1 mouse cellular context compared by ENCODE assay signal in the genomic region with DNA sequence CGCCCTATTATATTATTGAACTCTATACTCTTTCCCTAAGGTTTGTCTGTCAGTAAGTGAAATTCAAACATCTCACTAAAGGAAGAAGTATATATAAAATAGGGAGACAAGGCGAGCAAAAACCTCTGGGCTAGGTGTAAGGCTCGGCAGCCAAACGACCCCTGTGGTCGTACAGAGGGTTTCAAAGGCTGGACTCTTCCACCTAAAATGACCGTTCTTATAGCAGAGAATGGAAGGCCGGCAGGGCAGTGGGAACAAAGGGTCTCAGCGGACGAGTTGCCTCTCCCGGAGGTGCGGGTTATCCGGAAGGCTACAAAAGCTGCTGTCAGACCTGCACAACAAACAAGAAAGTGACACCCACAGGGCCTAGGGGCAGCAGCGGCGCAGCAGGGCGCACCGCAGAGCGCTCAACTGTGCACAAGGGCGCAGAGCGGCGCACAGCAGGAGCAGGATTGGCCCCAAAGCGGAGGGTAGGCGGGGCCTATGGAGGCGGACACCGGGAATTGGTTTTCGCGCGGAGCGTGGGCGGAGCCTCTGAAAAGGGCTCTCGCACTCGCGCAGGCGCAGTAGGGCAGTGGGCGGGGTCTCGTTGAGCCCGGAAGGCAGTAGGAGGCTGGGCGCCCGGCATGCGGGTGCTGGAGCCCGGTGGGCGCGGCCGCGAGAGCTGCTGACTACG.
A peak's percentile ranks its signal among the peaks of the same experiment; 100 is the strongest.
TF ChIP-seq lines count a peak whose summit lies in the region.

Gene Faim, plus strand, starts transcription at position 574 of the 676 bp plus-strand sequence.

TF ChIP-seq in CH12.LX, 34 proteins besides CTCF, POLR2A, EP300 and RAD21 (continued from another document):
- 0 out of 2 replicates have a peak, but pooled peaks have one; percentile 33 for TF ChIP-seq MEF2A (IDR thresholded peaks at IDR 0.05; ENCODE audit: borderline replicate concordance, low read depth, low read length)
- TF ChIP-seq ELF1 (IDR thresholded peaks at IDR 0.05; ENCODE audit: low read depth, low read length): peak; percentile 91
- no peak for TF ChIP-seq ZKSCAN1 (IDR thresholded peaks at IDR 0.05; ENCODE audit: borderline replicate concordance, low read depth, low read length)
- peak; percentile 85 for TF ChIP-seq TCF12 (IDR thresholded peaks at IDR 0.05; ENCODE audit: low read depth, low read length)
- TF ChIP-seq POLR2AphosphoS2 (IDR thresholded peaks at IDR 0.05; ENCODE audit: low read depth, low read length): no peak
- peak; percentile 81 for TF ChIP-seq NELFE (IDR thresholded peaks at IDR 0.05; ENCODE audit: low read depth, low read length)
- peak; percentile 81 for TF ChIP-seq SIN3A (IDR thresholded peaks at IDR 0.05; ENCODE audit: low read length)
- no peak for TF ChIP-seq CHD2 (IDR thresholded peaks at IDR 0.05; ENCODE audit: low read length)
- no peak for TF ChIP-seq JUND (conservative IDR thresholded peaks at IDR 0.05; ENCODE audit: low read depth, low read length)
- no peak for TF ChIP-seq GABPA (IDR thresholded peaks at IDR 0.05; ENCODE audit: insufficient replicate concordance, low read depth, low read length)
- 0 out of 2 replicates have a peak, but pooled peaks have one; percentile 32 for TF ChIP-seq MAZ (IDR thresholded peaks at IDR 0.05; ENCODE audit: low read depth, low read length)
- no peak for TF ChIP-seq MAFK (IDR thresholded peaks at IDR 0.05; ENCODE audit: insufficient replicate concordance, low read length)
- 0 out of 2 replicates have a peak, but pooled peaks have one; percentile 20 for TF ChIP-seq KAT2A (IDR thresholded peaks at IDR 0.05; ENCODE audit: insufficient replicate concordance, low read length)
- TF ChIP-seq ZC3H11A (IDR thresholded peaks at IDR 0.05; ENCODE audit: low read depth, low read length): no peak
- TF ChIP-seq USF2 (conservative IDR thresholded peaks at IDR 0.05; ENCODE audit: low read depth, low read length): no peak
- no peak for TF ChIP-seq UBTF (IDR thresholded peaks at IDR 0.05; ENCODE audit: low read depth, low read length)
- TF ChIP-seq CHD1 (IDR thresholded peaks at IDR 0.05; ENCODE audit: low read depth, low read length): no peak
- no peak for TF ChIP-seq SMC3 (IDR thresholded peaks at IDR 0.05; ENCODE audit: low read depth, low read length)
- peak; percentile 80 for TF ChIP-seq ZMIZ1 (IDR thresholded peaks at IDR 0.05; ENCODE audit: low read depth, low read length)
- peak; percentile 88 for TF ChIP-seq MXI1 (IDR thresholded peaks at IDR 0.05; ENCODE audit: low read depth, low read length)
